Mouse (Mus musculus): ENCODE data around the gene Ccdc158. TPM values are rescaled to one million over a fixed set of nuclear protein-coding genes. Genes with fewer than 3 reads are reported as not detected.

The Ccdc158 gene
- polyA plus RNA-seq, 1 experiment from 2014 or later, result 0.47 TPM

DNA sequence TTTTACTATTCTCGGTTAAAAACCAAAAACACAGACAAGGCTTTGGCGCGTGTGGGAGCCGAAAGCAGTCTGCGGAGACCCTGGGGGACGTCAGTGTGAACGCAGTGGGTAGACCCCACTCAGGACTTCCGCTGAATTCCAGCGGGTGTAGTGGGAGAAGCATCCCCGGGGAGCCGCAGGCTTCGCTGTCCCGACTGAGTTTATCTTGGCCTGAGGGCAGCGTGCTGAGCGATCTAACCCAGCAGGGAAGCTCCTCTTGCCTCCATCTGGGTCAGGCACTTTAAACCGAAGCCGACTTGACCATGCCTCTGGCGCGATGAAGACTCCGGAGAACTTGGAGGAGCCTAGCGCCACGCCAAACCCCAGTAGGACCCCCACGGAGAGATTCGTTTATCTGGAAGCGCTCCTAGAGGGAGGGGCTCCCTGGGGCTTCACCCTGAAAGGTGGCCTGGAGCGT, 8.3 kb upstream of the Ccdc158 start, which contains the start of gene Shroom3:
Gene Shroom3, plus strand, starts transcription at position 85 of the 457 bp plus-strand sequence.
- Histone ChIP-seq H3K4me3 (peak within 1 kb of the TSS; percentile 57), H3K4me2 (replicated peaks) (peak within 1 kb of the TSS; percentile 88), H3K9me3 (no peaks in the 10 kb centered on the region), H3K27me3 (no peaks in the 10 kb centered on the region), H3K27ac (replicated peaks) (peak within 1 kb of the TSS; percentile 65), H3K4me1 (peaks cover 9% of the 10 kb centered on the region), H3K36me3 (no peaks in the 10 kb centered on the region), H3K9ac (replicated peaks) (peak within 1 kb of the TSS; percentile 65)
- WGBS, result under 1% methylated on average over 26 of the region's 26 CpGs
- peak; percentile 45 for ATAC-seq (ENCODE audit: low FRiP score, low read depth)

DNA sequence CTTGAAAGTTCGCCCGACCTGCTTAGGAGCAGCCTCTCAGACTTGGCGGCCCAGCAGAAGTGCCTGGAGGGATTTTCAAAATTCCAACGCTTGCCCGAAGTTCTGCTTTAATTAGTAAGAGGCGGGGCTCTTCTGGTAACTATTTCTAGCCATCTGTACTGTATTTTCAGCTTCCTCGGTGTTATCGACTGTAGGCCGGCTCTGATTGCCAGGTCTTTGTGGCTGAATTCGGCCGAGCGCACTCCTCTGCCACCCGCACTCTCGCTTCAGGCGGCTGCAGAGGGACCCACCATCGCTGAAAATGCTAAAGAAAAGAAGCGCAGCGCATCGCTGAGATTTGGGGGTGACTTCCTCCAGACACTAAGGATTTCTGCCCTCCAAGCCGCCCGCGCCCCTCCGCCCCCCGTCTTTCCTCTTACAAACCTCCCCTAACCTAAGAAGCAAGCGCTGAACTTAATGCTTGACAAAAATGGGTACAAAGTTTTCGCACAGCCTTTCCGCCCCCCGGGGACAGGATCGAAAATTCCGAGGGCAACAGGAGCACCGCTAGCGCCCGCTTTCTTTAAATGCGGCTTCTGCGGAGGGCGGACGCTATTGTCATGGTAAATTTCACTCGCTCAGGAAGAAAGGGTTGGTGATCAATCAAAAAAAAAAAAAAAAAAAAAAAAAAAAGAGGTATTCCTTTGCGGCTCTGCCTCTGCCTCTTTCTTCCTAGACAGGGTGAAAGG, 7.7 kb upstream of the Ccdc158 start:
- Histone ChIP-seq H3K4me3 (peak overlapping the region; percentile 57), H3K4me2 (replicated peaks) (peak overlapping the region; percentile 88), H3K9ac (replicated peaks) (peak overlapping the region; percentile 65), H3K27me3 (no peaks in the 10 kb centered on the region), H3K36me3 (no peaks in the 10 kb centered on the region), H3K9me3 (no peaks in the 10 kb centered on the region), H3K4me1 (peaks cover 9% of the 10 kb centered on the region), H3K27ac (replicated peaks) (peak overlapping the region; percentile 65)
- ATAC-seq (ENCODE audit: low FRiP score, low read depth), result peak; percentile 27
- WGBS, result under 1% methylated on average over 38 of the region's 39 CpGs

DNA sequence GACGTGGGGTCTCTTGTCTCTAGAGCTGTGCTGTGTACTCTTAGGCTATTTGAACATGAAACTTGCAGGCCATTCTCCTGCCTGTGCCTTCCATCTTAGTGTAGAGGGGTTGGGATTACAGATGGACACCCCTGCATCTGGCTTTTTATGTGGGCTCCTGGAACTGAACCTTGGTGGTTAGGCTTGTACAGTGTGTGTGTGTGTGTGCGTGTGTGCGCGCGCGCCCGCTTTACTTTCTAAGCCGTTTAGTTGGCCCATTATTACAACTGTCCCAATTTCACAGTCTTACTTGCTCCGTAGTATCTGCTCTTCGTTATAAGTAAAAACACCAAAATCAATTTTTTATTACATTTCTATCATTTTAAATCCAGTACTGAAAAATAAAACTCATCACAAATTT, 6.8 kb upstream of the Ccdc158 start:
- Histone ChIP-seq H3K27me3 (no peaks in the 10 kb centered on the region), H3K36me3 (no peaks in the 10 kb centered on the region), H3K9ac (replicated peaks) (no peak overlapping the region), H3K4me1 (peaks cover 9% of the 10 kb centered on the region), H3K27ac (replicated peaks) (no peak overlapping the region), H3K9me3 (no peaks in the 10 kb centered on the region), H3K4me3 (no peak overlapping the region), H3K4me2 (replicated peaks) (no peak overlapping the region)
- WGBS, result 83% methylated on average over 10 of the region's 10 CpGs
- no peak for ATAC-seq (ENCODE audit: low FRiP score, low read depth)

DNA sequence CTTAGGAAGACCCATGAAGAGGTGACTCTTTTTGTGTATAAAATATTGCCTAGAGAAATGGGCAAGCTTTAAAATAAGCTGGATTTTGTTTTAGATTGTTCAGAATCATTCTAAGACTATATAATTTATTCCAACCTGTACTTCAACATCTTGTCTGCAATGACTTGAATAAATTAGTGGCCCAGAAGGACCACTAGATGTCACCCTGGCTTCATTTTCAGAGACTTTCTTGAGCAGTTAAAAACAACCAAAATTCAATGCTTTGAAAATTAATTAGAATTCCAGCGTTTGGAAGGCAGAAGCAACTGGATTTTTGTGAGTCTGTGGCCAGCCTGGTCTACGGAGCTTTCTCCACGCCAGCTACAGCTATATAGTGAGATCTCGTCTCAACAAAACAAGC, 4.4 kb upstream of the Ccdc158 start:
- H3K9ac ChIP-seq (replicated peaks), result no peak overlapping the region
- no peak overlapping the region for H3K4me2 ChIP-seq (replicated peaks)
- no peaks in the 10 kb centered on the region for H3K36me3 ChIP-seq
- no peaks in the 10 kb centered on the region for H3K9me3 ChIP-seq
- H3K4me1 ChIP-seq, result peaks cover 16% of the 10 kb centered on the region
- H3K27ac ChIP-seq (replicated peaks), result no peak overlapping the region
- no peak overlapping the region for H3K4me3 ChIP-seq
- ATAC-seq (ENCODE audit: low FRiP score, low read depth), result no peak
- H3K27me3 ChIP-seq, result no peaks in the 10 kb centered on the region; the same call in 1 of the 2 replicates
- 31% methylated on average over 4 of the region's 4 CpGs for WGBS

DNA sequence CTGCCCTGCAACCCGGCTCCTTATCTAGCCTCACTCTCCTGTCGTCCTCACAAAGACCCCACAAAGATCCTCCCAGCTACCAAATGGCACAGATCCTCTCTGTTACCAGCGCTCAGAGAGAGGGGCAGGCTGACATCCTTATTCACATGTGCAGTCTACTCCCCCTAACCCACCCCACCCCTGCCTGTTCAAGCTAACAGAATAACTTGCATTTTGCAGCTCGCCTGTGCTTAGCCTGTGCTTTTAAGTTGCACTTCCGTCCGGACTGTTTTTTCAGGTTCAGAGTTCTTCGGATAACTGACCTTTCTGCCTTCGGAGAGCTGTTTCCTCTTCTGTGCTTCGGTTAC, 476 bp upstream of the Ccdc158 start:
- Histone ChIP-seq H3K4me2 (replicated peaks) (peak overlapping the region; percentile 75), H3K36me3 (no peaks in the 10 kb centered on the region), H3K27ac (replicated peaks) (peak overlapping the region; percentile 56; the same call in 1 of the 2 replicates), H3K4me3 (peak overlapping the region; percentile 45), H3K9ac (replicated peaks) (peak overlapping the region; percentile 47; the same call in 1 of the 2 replicates), H3K4me1 (peaks cover 7% of the 10 kb centered on the region), H3K9me3 (no peaks in the 10 kb centered on the region), H3K27me3 (no peaks in the 10 kb centered on the region; the same call in 1 of the 2 replicates)
- 0% methylated on average over 9 of the region's 9 CpGs for WGBS
- no peak; the same call in 1 of the 2 replicates for ATAC-seq (ENCODE audit: low FRiP score, low read depth)

DNA sequence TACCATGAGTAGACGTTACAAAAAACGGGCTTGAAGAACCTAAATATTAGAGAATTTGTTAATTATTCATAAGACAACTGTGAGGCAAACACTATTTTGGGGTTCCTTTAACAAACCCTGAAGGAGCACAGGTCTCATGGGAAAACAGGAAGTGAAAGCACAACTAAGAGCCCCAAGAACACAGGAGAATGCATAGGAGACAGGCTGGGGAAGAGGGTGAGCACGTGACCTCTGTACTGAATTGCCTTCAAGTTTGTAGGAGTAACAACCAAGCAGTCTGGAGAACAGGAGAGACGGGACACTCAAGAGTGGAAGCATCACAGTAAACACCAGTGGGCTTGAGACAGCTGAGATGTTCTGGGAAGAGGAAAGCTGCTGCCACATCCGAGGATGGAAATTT, 8.2 kb downstream of the Ccdc158 start:
- WGBS, result 80% methylated on average over 5 of the region's 5 CpGs
- no peak for ATAC-seq (ENCODE audit: low FRiP score, low read depth)

DNA sequence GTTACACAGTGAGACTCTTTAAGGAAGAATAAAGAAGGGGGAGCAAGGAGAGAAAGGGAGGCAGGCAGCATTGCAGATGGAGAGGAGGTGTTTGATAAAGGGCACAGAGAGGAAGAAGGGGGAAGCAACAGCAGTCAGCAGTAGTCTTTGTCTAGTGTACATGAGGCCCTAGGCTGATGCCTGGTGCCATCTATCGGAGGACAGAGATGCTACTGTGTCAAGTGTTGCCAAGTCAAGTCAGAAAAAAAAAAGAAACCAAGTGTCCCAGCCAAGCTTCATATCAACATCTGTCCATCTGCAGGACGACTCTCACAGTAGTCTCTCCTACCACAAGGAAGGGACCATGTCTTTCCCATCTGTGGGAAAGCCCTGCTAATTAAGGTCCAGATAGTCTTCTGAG, 10.8 kb downstream of the Ccdc158 start:
- H3K4me2 ChIP-seq (replicated peaks), result no peak overlapping the region
- H3K4me3 ChIP-seq, result no peak overlapping the region
- H3K36me3 ChIP-seq, result no peaks in the 10 kb centered on the region
- no peaks in the 10 kb centered on the region for H3K27me3 ChIP-seq
- H3K4me1 ChIP-seq, result no peaks in the 10 kb centered on the region
- H3K27ac ChIP-seq (replicated peaks), result no peak overlapping the region
- no peak for ATAC-seq (ENCODE audit: low FRiP score, low read depth)
- WGBS, result 83% methylated on average over 2 of the region's 2 CpGs
- H3K9ac ChIP-seq (replicated peaks), result no peak overlapping the region
- H3K9me3 ChIP-seq, result no peaks in the 10 kb centered on the region

More for the DNA sequence above, 8.2 kb downstream of the Ccdc158 start:
- no peaks in the 10 kb centered on the region for H3K9me3 ChIP-seq
- no peak overlapping the region for H3K27ac ChIP-seq (replicated peaks)
- no peaks in the 10 kb centered on the region for H3K36me3 ChIP-seq
- no peak overlapping the region for H3K9ac ChIP-seq (replicated peaks)
- no peak overlapping the region for H3K4me2 ChIP-seq (replicated peaks)
- no peaks in the 10 kb centered on the region for H3K27me3 ChIP-seq
- no peaks in the 10 kb centered on the region for H3K4me1 ChIP-seq
- H3K4me3 ChIP-seq, result no peak overlapping the region

DNA sequence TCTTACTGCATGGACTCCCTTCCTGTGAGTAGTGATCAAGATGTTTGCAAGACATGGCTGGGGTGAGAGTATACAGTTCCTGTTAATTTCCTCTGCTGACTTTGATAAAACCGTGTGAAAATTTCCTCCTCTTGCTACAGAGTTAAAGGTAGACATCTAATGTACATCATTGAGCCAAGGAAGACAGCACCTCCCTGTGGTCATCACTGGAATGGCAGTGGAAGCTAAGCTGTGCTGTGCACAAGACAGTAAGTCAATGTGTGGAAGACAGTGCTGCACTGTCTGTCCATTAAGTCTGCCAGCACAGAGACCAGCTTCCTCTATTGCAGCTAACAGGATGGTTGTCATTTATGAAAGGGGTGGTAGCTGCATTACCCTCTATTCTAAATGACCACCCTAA, 18.8 kb downstream of the Ccdc158 start:
- Histone ChIP-seq H3K9me3 (no peaks in the 10 kb centered on the region), H3K9ac (replicated peaks) (no peak overlapping the region), H3K4me3 (no peak overlapping the region), H3K4me2 (replicated peaks) (no peak overlapping the region), H3K36me3 (no peaks in the 10 kb centered on the region), H3K4me1 (no peaks in the 10 kb centered on the region), H3K27me3 (no peaks in the 10 kb centered on the region), H3K27ac (replicated peaks) (no peak overlapping the region)
- ATAC-seq (ENCODE audit: low FRiP score, low read depth), result no peak
- 16% methylated on average over 1 of the region's 1 CpGs for WGBS

DNA sequence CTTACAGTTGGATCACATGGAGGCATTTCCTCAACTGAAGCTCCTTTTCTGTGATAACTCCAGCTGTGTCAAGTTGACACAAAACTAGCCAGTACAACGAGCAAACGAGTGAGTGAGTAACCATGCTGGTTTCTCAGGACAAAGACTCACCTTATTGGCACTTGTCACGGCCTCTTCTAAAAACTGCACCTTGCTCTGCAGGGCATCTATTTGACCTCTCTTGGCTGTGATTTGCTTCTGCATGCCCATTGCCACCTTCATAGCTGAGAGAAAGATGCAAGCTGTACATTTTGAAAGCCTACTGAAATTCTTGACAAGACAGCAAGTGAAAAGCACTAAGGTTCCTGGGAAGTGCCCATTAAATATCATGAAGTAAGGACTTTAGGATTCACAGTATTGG, 34.2 kb downstream of the Ccdc158 start:
- Histone ChIP-seq H3K9ac (replicated peaks) (no peak overlapping the region), H3K36me3 (no peaks in the 10 kb centered on the region), H3K4me2 (replicated peaks) (no peak overlapping the region), H3K9me3 (no peaks in the 10 kb centered on the region), H3K4me1 (no peaks in the 10 kb centered on the region), H3K27me3 (no peaks in the 10 kb centered on the region), H3K4me3 (no peak overlapping the region), H3K27ac (replicated peaks) (no peak overlapping the region)
- ATAC-seq (ENCODE audit: low FRiP score, low read depth), result no peak
- WGBS, result 80% methylated on average over 3 of the region's 3 CpGs

DNA sequence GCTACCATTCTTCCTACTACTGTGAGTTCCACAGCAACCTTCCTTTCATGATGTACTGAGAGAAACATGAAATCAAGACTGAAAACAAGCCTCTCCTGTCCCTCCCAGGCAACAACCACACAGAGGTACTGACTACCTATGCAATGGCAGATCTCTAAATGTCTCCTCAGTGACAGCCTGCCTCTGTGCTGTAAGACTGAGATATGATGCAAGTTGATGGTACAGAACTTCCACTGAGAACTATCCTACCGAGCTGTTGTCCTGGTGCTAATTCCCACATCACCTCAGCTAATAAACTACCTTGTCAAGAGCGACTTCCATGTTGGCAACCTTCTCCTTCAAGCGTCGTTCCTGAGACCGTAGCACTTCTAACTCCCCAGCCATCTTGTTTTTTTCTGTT, 39.2 kb downstream of the Ccdc158 start:
- no peaks in the 10 kb centered on the region for H3K4me1 ChIP-seq
- H3K36me3 ChIP-seq, result no peaks in the 10 kb centered on the region
- 88% methylated on average over 5 of the region's 5 CpGs for WGBS
- no peak overlapping the region for H3K27ac ChIP-seq (replicated peaks)
- no peak overlapping the region for H3K4me2 ChIP-seq (replicated peaks)
- H3K9me3 ChIP-seq, result no peaks in the 10 kb centered on the region
- no peak overlapping the region for H3K4me3 ChIP-seq
- H3K9ac ChIP-seq (replicated peaks), result no peak overlapping the region
- no peak for ATAC-seq (ENCODE audit: low FRiP score, low read depth)
- H3K27me3 ChIP-seq, result no peaks in the 10 kb centered on the region

DNA sequence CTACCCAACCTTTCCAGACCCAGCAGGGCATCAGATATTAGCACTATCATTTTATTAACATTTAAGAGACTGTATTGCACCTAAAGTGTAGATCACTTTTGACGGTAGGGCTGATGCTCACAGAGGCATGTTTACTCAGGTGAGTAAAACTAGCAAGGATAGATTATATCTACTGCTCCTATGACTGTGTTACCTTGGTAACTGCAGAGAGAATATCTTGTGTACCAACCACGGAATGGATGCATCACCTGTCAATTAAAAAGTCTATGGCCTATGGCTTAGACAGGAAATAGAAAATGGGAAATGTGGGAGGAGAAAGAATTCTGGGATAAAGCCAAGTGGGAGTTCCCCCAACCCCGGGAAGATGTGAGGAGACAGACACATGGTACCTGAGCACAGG, 40.2 kb downstream of the Ccdc158 start:
- no peak overlapping the region for H3K4me3 ChIP-seq
- H3K27me3 ChIP-seq, result no peaks in the 10 kb centered on the region
- no peak for ATAC-seq (ENCODE audit: low FRiP score, low read depth)
- H3K9ac ChIP-seq (replicated peaks), result no peak overlapping the region
- 79% methylated on average over 3 of the region's 3 CpGs for WGBS
- H3K36me3 ChIP-seq, result no peaks in the 10 kb centered on the region
- H3K4me1 ChIP-seq, result no peaks in the 10 kb centered on the region
- H3K27ac ChIP-seq (replicated peaks), result no peak overlapping the region
- H3K4me2 ChIP-seq (replicated peaks), result no peak overlapping the region
- H3K9me3 ChIP-seq, result no peaks in the 10 kb centered on the region

DNA sequence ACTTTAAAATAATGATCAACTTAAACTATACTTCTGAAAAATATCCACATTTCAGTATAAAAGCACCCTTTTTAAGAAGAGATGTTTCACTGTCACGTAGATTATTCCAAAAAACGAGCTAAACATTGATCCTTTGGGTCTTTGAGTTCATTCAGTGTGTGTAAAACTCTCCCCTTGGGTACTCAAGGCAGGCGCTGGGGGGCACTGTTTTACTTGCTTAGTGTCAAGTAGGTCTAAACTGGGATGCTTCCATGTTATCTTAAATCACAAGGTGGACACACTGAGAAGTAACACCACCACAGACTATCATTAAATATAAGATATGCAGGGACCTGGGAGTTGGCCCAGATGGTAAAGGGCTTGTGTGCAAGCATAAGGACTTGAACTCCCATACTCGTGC, 41.5 kb downstream of the Ccdc158 start:
- no peak overlapping the region for H3K27ac ChIP-seq (replicated peaks)
- no peak for ATAC-seq (ENCODE audit: low FRiP score, low read depth)
- WGBS, result 72% methylated on average over 4 of the region's 4 CpGs
- H3K4me2 ChIP-seq (replicated peaks), result no peak overlapping the region
- H3K9me3 ChIP-seq, result no peaks in the 10 kb centered on the region
- no peak overlapping the region for H3K9ac ChIP-seq (replicated peaks)
- no peaks in the 10 kb centered on the region for H3K27me3 ChIP-seq
- H3K4me3 ChIP-seq, result no peak overlapping the region
- H3K4me1 ChIP-seq, result no peaks in the 10 kb centered on the region
- H3K36me3 ChIP-seq, result no peaks in the 10 kb centered on the region

DNA sequence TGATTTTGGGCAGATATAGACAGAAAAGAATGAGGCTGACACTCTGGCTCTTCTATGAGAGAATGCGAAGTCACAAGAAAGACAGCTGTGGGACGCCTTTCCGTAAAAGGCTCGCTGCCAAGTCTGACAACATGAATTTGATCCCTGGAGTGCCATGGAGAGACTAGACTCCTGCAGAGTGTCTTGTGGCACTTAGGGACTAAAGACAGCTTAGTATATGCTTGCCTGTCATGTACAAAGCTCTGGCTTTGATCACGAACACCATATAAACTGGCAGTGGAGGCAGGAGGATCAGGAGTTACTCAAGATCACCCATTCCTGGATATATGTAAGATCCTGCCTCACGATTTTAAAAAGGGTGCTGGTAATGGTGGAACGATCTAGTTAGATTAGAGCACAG, 47.2 kb downstream of the Ccdc158 start:
- Histone ChIP-seq H3K4me3 (no peak overlapping the region), H3K4me1 (no peaks in the 10 kb centered on the region), H3K27me3 (no peaks in the 10 kb centered on the region), H3K36me3 (no peaks in the 10 kb centered on the region), H3K27ac (replicated peaks) (no peak overlapping the region), H3K9ac (replicated peaks) (no peak overlapping the region), H3K4me2 (replicated peaks) (no peak overlapping the region), H3K9me3 (no peaks in the 10 kb centered on the region)
- 87% methylated on average over 7 of the region's 7 CpGs for WGBS
- no peak for ATAC-seq (ENCODE audit: low FRiP score, low read depth)
